Mouse (Mus musculus): Measurements from ENCODE around the gene Tm4sf20. TPM values are rescaled to one million over a fixed set of nuclear protein-coding genes. Genes with fewer than 3 reads are reported as not detected.

The Tm4sf20 gene
- total RNA-seq, 2 experiments from 2014 or later: not detected

GRCm38 (mm10) chr1:82725026-82725874, 43.0 kb downstream of the Tm4sf20 start:
- ATAC-seq (replicated peaks; ENCODE audit: low FRiP score, low TSS enrichment, poor library complexity, severe bottlenecking): peak; percentile 89

- ATAC-seq (replicated peaks; ENCODE audit: low FRiP score, low TSS enrichment, poor library complexity, severe bottlenecking): peak; percentile 91
These were observed 43.8 kb downstream of the Tm4sf20 start, which contains the start of gene Mff for GRCm38 (mm10) chr1:82724339-82725025. Gene Mff (plus strand): TSS chr1:82724890.

- ATAC-seq (replicated peaks; ENCODE audit: low FRiP score, low TSS enrichment, poor library complexity, severe bottlenecking): no peak
These were observed 50.3 kb downstream of the Tm4sf20 start for GRCm38 (mm10) chr1:82717816-82718512.

Other genes starting within 250 kb of the Tm4sf20 start
- not detected in 2 replicates for gene Col4a4, start 181.6 kb downstream of the Tm4sf20 start, total RNA-seq (2014; fragmentation: Nextera tagmentation)
- not detected in 2 replicates for gene Col4a4, start 181.6 kb downstream of the Tm4sf20 start, total RNA-seq (2017)
- gene Col4a3, start 181.5 kb downstream of the Tm4sf20 start, total RNA-seq (2014; fragmentation: Nextera tagmentation): not detected in 2 replicates
- gene Col4a3, start 181.5 kb downstream of the Tm4sf20 start, total RNA-seq (2017): not detected in 2 replicates
- 106 and 145 TPM in 2 replicates for gene Mff, start 43.6 kb downstream of the Tm4sf20 start, total RNA-seq (2014; fragmentation: Nextera tagmentation)
- 77.1 and 95.3 TPM in 2 replicates for gene Mff, start 43.6 kb downstream of the Tm4sf20 start, total RNA-seq (2017)
- not detected in 2 replicates for gene Gm47791, start 2.8 kb upstream of the Tm4sf20 start, total RNA-seq (2014; fragmentation: Nextera tagmentation)
- not detected in 2 replicates for gene Gm47791, start 2.8 kb upstream of the Tm4sf20 start, total RNA-seq (2017)
- gene Agfg1, start 71.0 kb upstream of the Tm4sf20 start, total RNA-seq (2014; fragmentation: Nextera tagmentation): 30.1 and 39.6 TPM in 2 replicates
- 32.5 and 42.1 TPM in 2 replicates for gene Agfg1, start 71.0 kb upstream of the Tm4sf20 start, total RNA-seq (2017)
- not detected in 2 replicates for gene A030005L19Rik, start 144.9 kb upstream of the Tm4sf20 start, total RNA-seq (2014; fragmentation: Nextera tagmentation)
- not detected in 2 replicates for gene A030005L19Rik, start 144.9 kb upstream of the Tm4sf20 start, total RNA-seq (2017)
- not detected in 2 replicates for gene A030014E15Rik, start 156.5 kb upstream of the Tm4sf20 start, total RNA-seq (2014; fragmentation: Nextera tagmentation)
- gene A030014E15Rik, start 156.5 kb upstream of the Tm4sf20 start, total RNA-seq (2017): not detected in 2 replicates
- not detected in 2 replicates for gene Gm6217, start 162.9 kb upstream of the Tm4sf20 start, total RNA-seq (2014; fragmentation: Nextera tagmentation)
- not detected in 2 replicates for gene Gm6217, start 162.9 kb upstream of the Tm4sf20 start, total RNA-seq (2017)
- gene A030003K21Rik, start 174.9 kb upstream of the Tm4sf20 start, total RNA-seq (2014; fragmentation: Nextera tagmentation): not detected in 2 replicates
- not detected in 2 replicates for gene A030003K21Rik, start 174.9 kb upstream of the Tm4sf20 start, total RNA-seq (2017)
- gene Gm7544, start 187.6 kb upstream of the Tm4sf20 start, total RNA-seq (2014; fragmentation: Nextera tagmentation): not detected in 2 replicates
- gene Gm7544, start 187.6 kb upstream of the Tm4sf20 start, total RNA-seq (2017): not detected in 2 replicates
- gene Gm47955, start 191.8 kb upstream of the Tm4sf20 start, total RNA-seq (2014; fragmentation: Nextera tagmentation): not detected in 2 replicates
- not detected in 2 replicates for gene Gm47955, start 191.8 kb upstream of the Tm4sf20 start, total RNA-seq (2017)
- gene Gm47959, start 232.1 kb upstream of the Tm4sf20 start, total RNA-seq (2014; fragmentation: Nextera tagmentation): not detected in 2 replicates
- not detected in 2 replicates for gene Gm47959, start 232.1 kb upstream of the Tm4sf20 start, total RNA-seq (2017)

Measured in megakaryocyte-erythroid progenitor cell, adult 5-6 weeks (primary cell).